Mouse (Mus musculus) forebrain, postnatal 0 days (tissue): Measurements from ENCODE around the gene Msrb2. TPM values are rescaled to one million over a fixed set of nuclear protein-coding genes. Genes with fewer than 3 reads are reported as not detected.

Experiments used
- ATAC-seq: fragments of 200-750 bp; cut with Nextera tagmentation; 2 replicates; pipeline ENCODE4 v1.8.0; 2017; ENCODE audit warnings: mild to moderate bottlenecking, moderate library complexity
- DNase-seq: peaks from one replicate; pipeline ENCODE4 v3.0.0-alpha.2; 2015
- H3K27ac ChIP-seq: fragments of 300-500 bp; sonication (generic); 2 replicates; pipeline ENCODE4 v1.5.1; 2014; ENCODE audit warnings: low read depth, mild to moderate bottlenecking, antibody characterized with exemption, low read length, moderate library complexity, mixed read lengths
- H3K27me3 ChIP-seq: fragments of 300-500 bp; sonication (generic); 2 replicates; pipeline ENCODE4 v1.6.1; 2014; ENCODE audit warnings: mild to moderate bottlenecking, low read length, mixed read lengths; ENCODE audit not compliant: insufficient read depth
- H3K36me3 ChIP-seq: fragments of 300-500 bp; sonication (generic); 2 replicates; pipeline ENCODE4 v1.6.1; 2014; ENCODE audit warnings: mild to moderate bottlenecking, moderate library complexity; ENCODE audit not compliant: insufficient read depth
- H3K4me1 ChIP-seq: fragments of 300-500 bp; sonication (generic); 2 replicates; pipeline ENCODE4 v1.6.1; 2014; ENCODE audit warnings: antibody characterized with exemption; ENCODE audit not compliant: insufficient read depth
- H3K4me2 ChIP-seq: fragments of 300-500 bp; sonication (generic); 2 replicates; pipeline ENCODE4 v1.6.1; 2014; ENCODE audit warnings: low read depth, mild to moderate bottlenecking, moderate library complexity
- H3K4me3 ChIP-seq: fragments of 300-500 bp; sonication (generic); 2 replicates; pipeline ENCODE4 v1.5.1; 2014; ENCODE audit warnings: low read depth, low read length, mixed read lengths
- H3K9ac ChIP-seq: fragments of 300-500 bp; sonication (generic); 2 replicates; pipeline ENCODE4 v1.6.1; 2014; ENCODE audit warnings: mild to moderate bottlenecking
- H3K9me3 ChIP-seq: fragments of 300-500 bp; sonication (generic); 2 replicates; pipeline ENCODE4 v1.6.1; 2016; ENCODE audit warnings: low read length
- CTCF ChIP-seq: sonication (generic); IDR thresholded peaks from 2 replicates; pipeline ENCODE4 v1.5.1; 2016; ENCODE audit warnings: antibody characterized with exemption, control low read depth, low read depth
- WGBS: fragments of 180-500 bp; shearing (Covaris S2); extraction: QIAGEN DNeasy Blood & Tissue Kit; methylation state at CpG from one replicate; pipeline ENCODE4 v1.1.7; 2014; 5-methylcytosine and 5-hydroxymethylcytosine counted together
- polyA plus RNA-seq: library from polyadenylated mRNA; unstranded; fragments of >200 nt; fragmentation: Nextera tagmentation; extraction: Ambion mirVana; gene quantifications from 2 replicates; pipeline ENCODE4 v1.2.1, GENCODE M21; 2015
- total RNA-seq: library from RNA; depleted of rRNA; stranded (reverse); fragments of >200 nt; gene quantifications from 2 replicates; pipeline ENCODE4 v1.2.3, GENCODE M21; 2014

The Msrb2 gene
- total and polyA plus RNA-seq, 2 experiments from 2014 or later = 8.6 to 8.7 TPM

- no peaks in the 10 kb centered on the region for H3K36me3 ChIP-seq
- H3K4me3 ChIP-seq = no peak overlapping the region
- no peaks in the 10 kb centered on the region for H3K27me3 ChIP-seq
- WGBS = 90% methylated on average over 12 of the region's 12 CpGs
- no peak overlapping the region for H3K27ac ChIP-seq
- H3K4me2 ChIP-seq = no peak overlapping the region
- no peak for TF ChIP-seq CTCF
- no peaks in the 10 kb centered on the region for H3K9me3 ChIP-seq
- H3K9ac ChIP-seq = no peak overlapping the region
- H3K4me1 ChIP-seq = no peaks in the 10 kb centered on the region
- DNase-seq (no peak), ATAC-seq (no peak)
Observed at GRCm38 (mm10) chr2:19388329-19389103, 17.3 kb downstream of the Msrb2 start.

- no peak overlapping the region for H3K4me2 ChIP-seq
- no peaks in the 10 kb centered on the region for H3K27me3 ChIP-seq
- H3K4me3 ChIP-seq = no peak overlapping the region
- ATAC-seq = no peak
- no peaks in the 10 kb centered on the region for H3K36me3 ChIP-seq
- H3K27ac ChIP-seq = no peak overlapping the region
- TF ChIP-seq CTCF = no peak
- no peaks in the 10 kb centered on the region for H3K4me1 ChIP-seq
- WGBS = 43% methylated on average over 7 of the region's 7 CpGs
- DNase-seq = no peak
- H3K9me3 ChIP-seq = no peaks in the 10 kb centered on the region
- H3K9ac ChIP-seq = no peak overlapping the region
Observed at GRCm38 (mm10) chr2:19390411-19391143, 19.3 kb downstream of the Msrb2 start.

GRCm38 (mm10) chr2:19391649-19392048 lies 20.4 kb downstream of the Msrb2 start:
- no peak for ATAC-seq
- WGBS = 95% methylated on average over 3 of the region's 3 CpGs
- Histone ChIP-seq H3K9ac (no peak overlapping the region), H3K9me3 (no peaks in the 10 kb centered on the region), H3K27me3 (no peaks in the 10 kb centered on the region), H3K4me1 (no peaks in the 10 kb centered on the region), H3K4me2 (no peak overlapping the region), H3K4me3 (no peak overlapping the region), H3K27ac (no peak overlapping the region), H3K36me3 (no peaks in the 10 kb centered on the region)
- no peak for TF ChIP-seq CTCF
- DNase-seq = no peak

- peak; percentile 19 for DNase-seq
- Histone ChIP-seq H3K9me3 (no peaks in the 10 kb centered on the region), H3K36me3 (no peaks in the 10 kb centered on the region), H3K4me1 (no peaks in the 10 kb centered on the region), H3K27me3 (no peaks in the 10 kb centered on the region), H3K9ac (no peak overlapping the region), H3K27ac (no peak overlapping the region), H3K4me2 (no peak overlapping the region), H3K4me3 (no peak overlapping the region)
- WGBS = 15% methylated on average over 2 of the region's 2 CpGs
- ATAC-seq = peak; percentile 81
- no peak for TF ChIP-seq CTCF
Observed at GRCm38 (mm10) chr2:19392793-19393192, 21.6 kb downstream of the Msrb2 start.

- Histone ChIP-seq H3K4me3 (no peak overlapping the region), H3K4me1 (no peaks in the 10 kb centered on the region), H3K9ac (no peak overlapping the region), H3K36me3 (no peaks in the 10 kb centered on the region), H3K27ac (no peak overlapping the region), H3K9me3 (no peaks in the 10 kb centered on the region), H3K27me3 (no peaks in the 10 kb centered on the region), H3K4me2 (no peak overlapping the region)
- WGBS = 49% methylated on average over 5 of the region's 5 CpGs
- DNase-seq = no peak
- no peak for ATAC-seq
- no peak for TF ChIP-seq CTCF
Observed at GRCm38 (mm10) chr2:19405409-19405808, 34.2 kb downstream of the Msrb2 start.

- no peak for DNase-seq
- ATAC-seq = no peak
- H3K27ac ChIP-seq = no peak overlapping the region
- no peaks in the 10 kb centered on the region for H3K9me3 ChIP-seq
- 80% methylated on average over 3 of the region's 3 CpGs for WGBS
- H3K9ac ChIP-seq = no peak overlapping the region
- no peaks in the 10 kb centered on the region for H3K27me3 ChIP-seq
- H3K4me3 ChIP-seq = no peak overlapping the region
- no peaks in the 10 kb centered on the region for H3K4me1 ChIP-seq
- no peak for TF ChIP-seq CTCF
- H3K4me2 ChIP-seq = no peak overlapping the region
- H3K36me3 ChIP-seq = no peaks in the 10 kb centered on the region
Observed at GRCm38 (mm10) chr2:19406531-19406930, 35.3 kb downstream of the Msrb2 start.
